Mouse (Mus musculus) limb, embryonic 14.5 days (tissue): ENCODE measurements around the gene Irf1. TPM values are rescaled to one million over a fixed set of nuclear protein-coding genes. Genes with fewer than 3 reads are reported as not detected.

Experiments used
- ATAC-seq: fragments of 200-750 bp; cut with Nextera tagmentation; 2 replicates; pipeline ENCODE4 v1.8.0; 2017; ENCODE audit warnings: low read depth, moderate number of reproducible peaks, moderate TSS enrichment; ENCODE audit not compliant: low FRiP score
- DNase-seq: peaks from one replicate; pipeline ENCODE4 v3.0.0-alpha.2; 2015; ENCODE audit warnings: low spot score
- H3K27ac ChIP-seq: fragments of 300-500 bp; sonication (generic); replicated peaks from 2 replicates; pipeline ENCODE4 v1.5.1; 2014; ENCODE audit warnings: low read depth, mild to moderate bottlenecking, low read length, moderate library complexity, mixed read lengths
- H3K27me3 ChIP-seq: fragments of 300-500 bp; sonication (generic); 2 replicates; pipeline ENCODE4 v1.6.1; 2014; ENCODE audit warnings: low read length, mixed read lengths; ENCODE audit not compliant: control insufficient read depth, insufficient read depth
- H3K36me3 ChIP-seq: fragments of 300-500 bp; sonication (generic); 2 replicates; pipeline ENCODE4 v1.6.1; 2014; ENCODE audit warnings: mild to moderate bottlenecking, low read length, moderate library complexity, mixed read lengths; ENCODE audit not compliant: control insufficient read depth, insufficient read depth
- H3K4me1 ChIP-seq: fragments of 300-500 bp; sonication (generic); 2 replicates; pipeline ENCODE4 v1.6.1; 2014; ENCODE audit warnings: antibody characterized with exemption, low read length, mixed read lengths; ENCODE audit not compliant: control insufficient read depth, insufficient read depth
- H3K4me2 ChIP-seq: fragments of 300-500 bp; sonication (generic); replicated peaks from 2 replicates; pipeline ENCODE4 v1.6.1; 2014; ENCODE audit warnings: low read depth, mild to moderate bottlenecking, low read length, moderate library complexity; ENCODE audit not compliant: severe bottlenecking
- H3K4me3 ChIP-seq: fragments of 300-500 bp; sonication (generic); replicated peaks from 2 replicates; pipeline ENCODE4 v1.5.1; 2014; ENCODE audit warnings: low read length
- H3K9ac ChIP-seq: fragments of 300-500 bp; sonication (generic); 2 replicates; pipeline ENCODE4 v1.6.1; 2014; ENCODE audit warnings: mild to moderate bottlenecking, low read depth, low read length, moderate library complexity; ENCODE audit not compliant: severe bottlenecking
- H3K9me3 ChIP-seq: fragments of 300-500 bp; sonication (generic); 2 replicates; pipeline ENCODE4 v1.6.1; 2016; ENCODE audit warnings: low read length; ENCODE audit not compliant: control insufficient read depth
- POLR2A ChIP-seq: fragments of 200-500 bp; IDR thresholded peaks from 2 replicates; pipeline ENCODE4 v1.8.0; 2012; ENCODE audit warnings: inconsistent platforms, mild to moderate bottlenecking, moderate library complexity, borderline replicate concordance; ENCODE audit not compliant: insufficient read depth, insufficient read length; ENCODE audit errors: extremely low read depth
- WGBS: fragments of 180-500 bp; shearing (Covaris S2); extraction: QIAGEN DNeasy Blood & Tissue Kit; methylation state at CpG from one replicate; pipeline ENCODE4 v1.1.7; 2014; 5-methylcytosine and 5-hydroxymethylcytosine counted together
- polyA plus RNA-seq, 2 experiments: library from polyadenylated mRNA; depleted of rRNA in 1 of 2; stranded (reverse) in 1 of 2; unstranded in 1 of 2; fragments of >200 nt; fragmentation: Nextera tagmentation in 1 of 2; extraction: Ambion mirVana in 1 of 2; gene quantifications; 2 replicates each; pipeline versions ENCODE4 v1.2.1 to v1.2.3; 2012 to 2014

Irf1 gene
- polyA plus RNA-seq, 2 experiments: 11.8 to 16.8 TPM

DNA sequence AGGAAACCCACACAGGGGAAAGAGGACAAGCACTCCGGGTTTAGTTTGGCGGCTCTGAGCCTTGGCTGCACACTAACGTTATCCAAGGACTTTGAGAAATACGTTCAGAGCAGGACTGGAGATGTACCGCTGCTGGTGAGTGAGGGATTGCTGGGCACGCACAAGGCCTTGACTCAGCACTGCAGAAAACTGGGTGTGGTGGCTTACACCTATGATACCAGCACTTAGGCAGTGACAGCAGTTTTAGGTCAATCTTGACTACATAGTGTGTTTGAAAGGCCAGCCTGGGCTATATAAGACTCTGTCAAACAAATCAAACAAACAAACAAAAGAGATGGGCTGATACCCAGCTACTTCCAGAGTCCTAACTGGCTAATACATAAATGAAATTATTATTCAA is 33.7 kb downstream of the Irf1 start:
- DNase-seq: no peak
- Histone ChIP-seq H3K27me3 (no peaks in the 10 kb centered on the region), H3K9me3 (no peaks in the 10 kb centered on the region), H3K9ac (no peak overlapping the region), H3K27ac (no peak overlapping the region), H3K4me1 (no peaks in the 10 kb centered on the region), H3K4me2 (no peak overlapping the region), H3K4me3 (no peak overlapping the region), H3K36me3 (no peaks in the 10 kb centered on the region)
- no peak for TF ChIP-seq POLR2A
- WGBS: 86% methylated on average over 6 of the region's 6 CpGs
- no peak for ATAC-seq

DNA sequence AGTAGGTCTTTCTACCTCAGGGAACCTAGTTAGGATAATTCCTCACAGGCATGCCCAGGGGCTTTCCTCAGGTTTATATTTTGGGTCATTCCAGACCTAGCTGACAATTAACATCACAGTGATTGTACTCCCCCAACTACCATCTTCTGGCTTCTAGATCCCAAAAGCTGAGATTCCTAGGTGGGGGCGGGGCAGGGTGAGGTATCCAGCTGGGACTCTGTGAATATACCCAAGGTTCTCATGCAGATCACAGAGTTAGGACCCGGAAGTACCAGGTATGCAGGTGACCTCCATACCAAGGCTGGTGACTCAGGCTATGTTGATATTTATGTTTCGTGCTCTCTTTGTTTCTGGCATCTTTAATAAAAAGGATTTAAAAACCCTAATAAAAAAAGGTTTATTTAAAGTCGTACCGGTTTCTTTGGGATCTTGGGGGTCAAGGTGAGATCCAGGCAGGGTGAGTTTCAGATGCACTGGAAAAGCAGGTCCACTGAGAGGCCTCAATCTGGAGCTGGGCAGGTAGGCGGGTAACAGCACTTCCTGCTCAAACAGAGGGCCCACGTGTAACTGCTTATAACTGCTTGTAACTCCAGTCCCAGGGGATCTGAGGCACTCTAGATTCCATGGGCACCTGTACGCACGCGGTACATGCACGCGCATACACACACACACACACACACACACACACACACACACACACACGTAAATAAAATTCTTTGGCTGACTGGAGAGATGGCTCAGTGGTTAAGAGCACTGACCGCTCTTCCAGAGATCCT is 34.9 kb downstream of the Irf1 start:
- WGBS: 70% methylated on average over 14 of the region's 14 CpGs
- ATAC-seq: no peak

DNA sequence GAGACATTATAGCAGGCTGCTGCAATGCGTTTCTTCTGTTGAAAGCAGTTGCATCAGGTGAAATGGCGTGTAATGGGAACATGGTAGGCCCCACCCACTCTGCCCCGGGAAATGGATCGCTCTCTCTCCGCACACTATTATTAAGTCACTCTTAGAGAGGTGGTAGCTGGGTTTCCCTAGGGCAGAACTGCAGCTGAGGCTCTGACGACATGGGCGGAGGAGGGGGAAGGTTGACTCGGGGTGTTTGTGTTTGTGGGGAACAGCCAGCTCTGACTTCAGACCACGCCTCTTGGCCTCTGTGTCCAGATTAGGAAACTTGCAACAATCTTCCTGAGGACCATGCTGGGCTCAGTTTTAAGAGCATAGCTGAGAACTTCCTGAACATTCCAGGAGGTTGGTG is 36.0 kb downstream of the Irf1 start:
- TF ChIP-seq POLR2A: no peak
- H3K4me2 ChIP-seq: no peak overlapping the region
- H3K27me3 ChIP-seq: no peaks in the 10 kb centered on the region
- no peak for ATAC-seq
- no peak overlapping the region for H3K9ac ChIP-seq
- peak; percentile 13 for DNase-seq
- WGBS: 62% methylated on average over 9 of the region's 9 CpGs
- no peak overlapping the region for H3K4me3 ChIP-seq
- no peaks in the 10 kb centered on the region for H3K4me1 ChIP-seq
- H3K9me3 ChIP-seq: no peaks in the 10 kb centered on the region
- no peaks in the 10 kb centered on the region for H3K36me3 ChIP-seq
- H3K27ac ChIP-seq: no peak overlapping the region

More for the DNA sequence above, 34.9 kb downstream of the Irf1 start:
- Histone ChIP-seq H3K27me3 (no peaks in the 10 kb centered on the region), H3K4me2 (no peak overlapping the region), H3K9ac (no peak overlapping the region), H3K27ac (no peak overlapping the region), H3K9me3 (no peaks in the 10 kb centered on the region), H3K36me3 (no peaks in the 10 kb centered on the region), H3K4me3 (no peak overlapping the region), H3K4me1 (no peaks in the 10 kb centered on the region)
- no peak for TF ChIP-seq POLR2A
- no peak for DNase-seq

DNA sequence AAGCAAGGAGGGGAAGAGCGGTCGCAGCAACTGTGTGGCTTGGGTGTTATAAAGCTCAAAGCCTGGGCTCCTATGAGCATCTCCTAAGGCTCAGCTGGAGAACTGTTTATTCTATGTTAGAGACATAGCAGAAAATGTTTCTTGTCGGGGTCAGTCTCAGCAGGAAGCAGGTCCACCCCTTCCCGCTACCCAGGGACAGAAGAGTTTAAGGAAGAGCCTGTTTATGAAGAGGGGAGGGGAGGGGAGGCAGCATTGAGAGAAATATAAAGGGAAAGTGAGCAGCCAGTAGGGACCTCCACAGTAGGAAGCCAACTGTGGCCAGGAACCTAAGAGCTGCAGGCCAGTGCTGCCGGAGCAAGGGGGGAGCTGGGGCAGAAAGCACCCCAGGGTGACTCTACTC is 39.5 kb downstream of the Irf1 start:
- ATAC-seq (no peak), DNase-seq (no peak)
- Histone ChIP-seq H3K27ac (no peak overlapping the region), H3K4me2 (no peak overlapping the region), H3K9me3 (no peaks in the 10 kb centered on the region), H3K4me1 (no peaks in the 10 kb centered on the region), H3K4me3 (no peak overlapping the region), H3K9ac (no peak overlapping the region), H3K36me3 (no peaks in the 10 kb centered on the region), H3K27me3 (no peaks in the 10 kb centered on the region)
- WGBS: 53% methylated on average over 5 of the region's 5 CpGs
- no peak for TF ChIP-seq POLR2A

DNA sequence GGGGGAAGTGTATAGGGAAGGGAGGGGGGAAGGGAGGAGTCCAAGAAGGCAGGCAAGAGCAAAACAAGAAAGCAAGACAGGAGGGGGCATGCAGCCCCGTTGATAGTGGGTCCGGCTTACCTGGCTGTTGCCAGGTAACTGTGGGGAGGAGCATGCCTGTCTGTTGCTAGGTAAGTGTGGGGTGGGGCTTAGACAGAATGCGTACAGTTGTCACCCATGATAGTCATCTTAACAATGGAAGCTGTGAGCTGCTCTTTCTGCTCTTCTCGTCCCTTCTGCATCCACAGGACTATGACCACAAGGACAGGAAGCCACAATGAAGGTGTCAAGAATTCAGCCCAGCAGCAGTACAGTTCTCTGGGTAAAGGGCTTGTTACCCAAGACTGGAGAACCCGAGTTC is 40.3 kb downstream of the Irf1 start:
- 52% methylated on average over 5 of the region's 5 CpGs for WGBS
- Histone ChIP-seq H3K4me2 (no peak overlapping the region), H3K36me3 (no peaks in the 10 kb centered on the region), H3K9ac (no peak overlapping the region), H3K27me3 (no peaks in the 10 kb centered on the region), H3K27ac (no peak overlapping the region), H3K4me1 (no peaks in the 10 kb centered on the region), H3K4me3 (no peak overlapping the region), H3K9me3 (no peaks in the 10 kb centered on the region)
- ATAC-seq (no peak), DNase-seq (no peak)
- no peak for TF ChIP-seq POLR2A
